Mouse (Mus musculus) heart, adult 2 months (tissue): ENCODE measurements around the gene Zfp451.
"Not testable (repeated sequence)": the region's sequence is repeated elsewhere in the genome, so short reads cannot be mapped to it uniquely, and the experiment has no call there.

Experiments used
- CTCF ChIP-seq: fragments of 200-600 bp; IDR thresholded peaks from 2 replicates; pipeline ENCODE4 v1.8.1; 2022; ENCODE audit warnings: antibody characterized with exemption, mild to moderate bottlenecking, moderate library complexity
- EP300 ChIP-seq: fragments of 200-500 bp; IDR thresholded peaks from 2 replicates; pipeline ENCODE4 v1.6.1; 2011; ENCODE audit warnings: low read depth, low read length, control low read depth; ENCODE audit not compliant: insufficient read depth
- POLR2A ChIP-seq: fragments of 200-500 bp; IDR thresholded peaks from 2 replicates; pipeline ENCODE4 v1.6.1; 2011; ENCODE audit warnings: mild to moderate bottlenecking, low read depth, low read length, control low read depth; ENCODE audit not compliant: insufficient read depth

DNA sequence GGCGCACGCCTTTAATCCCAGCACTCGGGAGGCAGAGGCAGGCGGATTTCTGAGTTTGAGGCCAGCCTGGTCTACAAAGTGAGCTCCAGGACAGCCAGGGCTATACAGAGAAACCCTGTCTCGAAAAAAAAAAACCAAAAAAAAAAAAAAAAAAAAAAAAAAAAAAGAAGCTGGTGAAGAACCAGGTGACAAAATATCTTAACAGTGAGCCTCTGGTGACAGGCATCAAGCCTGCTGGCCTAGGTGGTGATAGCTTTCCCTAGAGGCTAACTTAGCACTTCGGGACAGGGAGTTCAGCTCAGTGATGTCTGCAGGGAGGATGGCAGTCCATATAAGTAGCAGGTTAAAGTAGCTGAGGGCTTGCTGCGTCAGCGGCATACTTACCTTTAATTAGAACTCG is 69.6 kb downstream of the Zfp451 start:
- not testable (repeated sequence) for TF ChIP-seq POLR2A, CTCF, EP300
